Mouse (Mus musculus): ENCODE results near the gene Zfp383. TPM values are rescaled to one million over a fixed set of nuclear protein-coding genes. Genes with fewer than 3 reads are reported as not detected.
A peak's percentile ranks its signal among the peaks of the same experiment; 100 is the strongest.
"Not testable (repeated sequence)": the region's sequence is repeated elsewhere in the genome, so short reads cannot be mapped to it uniquely, and the experiment has no call there.

The Zfp383 gene
- total RNA-seq, 2 experiments from 2014 or later, result 9.0 to 9.7 TPM

DNA sequence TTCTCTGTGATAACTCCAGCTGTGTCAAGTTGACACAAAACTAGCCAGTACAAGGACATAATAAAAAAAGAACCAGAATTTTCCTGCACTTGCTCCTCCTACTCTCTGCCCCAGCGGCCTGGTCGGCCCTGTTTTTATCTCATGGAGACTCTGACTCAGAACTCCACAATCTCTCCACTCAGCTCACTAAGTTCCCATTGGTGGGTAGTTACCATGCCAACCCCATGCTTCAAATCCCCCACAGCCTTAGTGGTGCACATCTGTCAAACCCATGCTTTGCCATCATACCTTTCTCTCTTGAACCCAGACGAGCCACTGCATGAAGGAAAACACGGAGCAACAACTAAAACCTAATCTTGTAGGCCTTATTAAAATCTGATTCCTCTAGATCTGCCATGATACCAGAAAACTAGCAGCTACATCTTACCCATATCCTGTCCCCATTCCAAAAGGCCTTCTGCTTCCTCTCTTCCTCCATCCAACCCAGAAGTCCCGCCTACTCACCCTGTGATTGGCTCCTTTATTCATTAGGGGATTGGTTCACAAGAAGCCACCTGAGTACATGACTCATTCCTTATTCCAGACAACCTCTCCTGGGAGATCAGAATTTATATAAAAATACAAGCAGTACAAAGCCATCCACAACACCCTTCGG is 13.5 kb downstream of the Zfp383 start:
- intact Hi-C loops (cut with DNase I), result no loop called here

DNA sequence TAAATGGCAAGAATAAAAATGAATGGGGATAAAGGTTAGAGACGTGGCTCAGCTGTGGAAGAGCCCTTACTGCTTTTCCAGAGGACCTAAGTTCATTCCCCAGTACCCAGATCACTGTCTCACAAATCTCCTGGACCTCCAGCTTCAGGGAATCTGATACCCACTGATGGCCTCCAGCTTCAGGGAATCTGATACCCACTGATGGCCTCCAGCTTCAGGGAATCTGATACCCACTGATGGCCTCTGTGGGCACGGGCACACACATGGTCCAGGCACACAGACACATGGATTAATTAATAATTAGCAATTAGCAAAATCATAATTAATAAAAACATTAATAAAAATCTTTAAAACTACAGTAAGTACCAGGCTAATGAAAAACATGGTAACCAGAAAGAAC is 14.8 kb downstream of the Zfp383 start:
- DNase-seq (ENCODE audit: low spot score in 2 of 2), result no peak
- intact Hi-C loops (cut with DNase I), result no loop called here

More for the DNA sequence above, 13.5 kb downstream of the Zfp383 start:
- DNase-seq (ENCODE audit: low spot score in 2 of 2), result no peak

DNA sequence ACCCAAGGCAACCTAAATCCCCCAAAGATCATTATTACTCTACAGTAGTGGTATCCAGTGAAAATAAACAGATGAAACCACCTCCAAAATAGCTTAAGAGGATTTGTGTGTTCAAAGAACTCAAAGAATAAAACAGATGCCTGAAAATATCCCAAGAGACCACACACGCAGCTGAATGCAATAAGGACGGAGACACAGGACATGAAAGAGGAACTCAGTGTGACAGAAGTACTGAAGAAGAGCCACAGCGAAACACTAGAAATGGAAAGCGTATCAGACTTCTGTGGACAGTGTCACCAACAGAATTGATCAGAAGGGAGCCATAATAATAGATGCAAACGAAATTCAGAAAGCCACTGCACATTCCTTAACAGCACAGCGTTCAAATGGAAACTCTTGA is 30.8 kb downstream of the Zfp383 start:
- DNase-seq (ENCODE audit: low spot score in 2 of 2), result no peak
- intact Hi-C loops (cut with DNase I), result no loop called here

DNA sequence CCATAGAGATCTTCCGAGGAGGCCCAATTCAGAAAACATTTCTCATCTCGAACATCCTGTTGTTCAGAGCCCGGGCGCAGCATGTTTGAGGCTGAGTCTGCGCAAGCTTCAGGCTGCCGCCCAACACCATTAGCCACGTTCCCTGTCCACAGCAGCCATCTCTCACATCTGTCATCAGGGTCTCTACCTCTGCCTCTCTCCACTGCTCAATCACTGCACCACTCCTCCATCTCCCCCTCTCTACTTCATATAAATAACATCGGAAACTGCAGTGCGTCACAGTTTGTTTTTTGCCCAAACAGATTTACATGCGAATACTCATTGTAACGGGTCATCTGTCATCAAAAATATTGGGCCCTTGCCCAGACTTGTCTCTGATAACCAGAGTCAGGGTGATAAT is 33.0 kb downstream of the Zfp383 start:
- DNase-seq (ENCODE audit: low spot score in 2 of 2), result no peak
- intact Hi-C loops (cut with DNase I), result no loop called here

DNA sequence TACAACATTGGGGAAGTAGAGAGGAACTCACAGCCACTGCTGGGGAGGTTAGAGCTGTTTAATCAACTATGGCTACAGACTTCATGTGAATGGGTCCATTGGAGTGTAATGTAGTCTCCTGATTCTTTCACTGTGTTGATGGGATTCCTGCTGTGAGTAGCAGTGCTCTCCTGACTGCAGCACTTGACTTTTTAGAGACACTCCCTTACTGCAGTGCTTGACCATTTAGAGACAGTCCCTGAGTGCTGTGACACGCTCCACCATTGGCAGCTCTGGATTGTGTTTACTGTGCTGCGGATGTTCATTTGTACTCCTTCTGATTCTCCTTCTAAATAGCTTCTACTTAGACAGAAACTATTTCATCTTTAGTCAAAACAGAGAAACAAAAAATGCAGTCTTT is 34.7 kb downstream of the Zfp383 start:
- DNase-seq (ENCODE audit: low spot score in 2 of 2), result no peak
- intact Hi-C loops (cut with DNase I), result no loop called here

DNA sequence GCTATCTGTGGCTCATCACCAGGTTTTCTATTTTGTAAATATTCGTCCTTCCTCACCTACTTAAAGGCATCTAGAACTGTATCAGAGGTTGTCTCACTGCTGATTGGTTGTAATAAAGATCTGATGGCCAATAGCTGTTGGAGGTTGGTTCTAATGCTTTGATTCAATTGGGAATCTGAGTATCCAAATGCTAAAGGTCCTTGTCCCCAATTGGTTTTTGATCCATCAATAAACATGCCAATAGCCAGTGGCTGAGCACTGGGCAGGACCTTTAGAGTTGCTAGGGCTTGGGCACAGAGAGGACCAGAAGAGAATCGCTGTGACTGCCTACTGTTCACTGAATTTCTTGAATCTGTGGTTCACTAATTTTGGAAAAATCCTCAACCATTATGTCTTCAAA is 35.7 kb downstream of the Zfp383 start:
- DNase-seq (ENCODE audit: low spot score in 2 of 2), result no peak
- intact Hi-C loops (cut with DNase I), result no loop called here

DNA sequence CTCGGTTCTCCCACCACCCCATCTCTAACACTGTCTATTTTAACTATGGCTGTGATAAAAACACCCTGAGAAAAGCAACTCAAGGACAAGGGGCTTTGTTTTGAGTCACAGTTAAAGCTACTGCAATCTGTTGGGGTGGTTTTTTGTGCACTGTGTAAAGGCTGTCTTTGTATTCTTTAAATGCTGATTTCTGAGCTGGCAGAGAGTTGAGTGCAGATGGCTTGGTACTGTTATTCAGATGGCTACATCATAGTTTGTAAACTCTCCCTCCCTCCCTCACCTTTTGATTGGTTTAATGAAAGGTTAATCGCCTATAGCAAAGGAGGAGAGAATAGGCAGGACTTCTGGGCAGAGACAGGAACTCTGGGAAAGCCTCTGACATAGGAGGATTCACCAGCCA is 36.2 kb downstream of the Zfp383 start:
- intact Hi-C loops (cut with DNase I), result no loop called here
- DNase-seq (ENCODE audit: low spot score in 2 of 2), result no peak

DNA sequence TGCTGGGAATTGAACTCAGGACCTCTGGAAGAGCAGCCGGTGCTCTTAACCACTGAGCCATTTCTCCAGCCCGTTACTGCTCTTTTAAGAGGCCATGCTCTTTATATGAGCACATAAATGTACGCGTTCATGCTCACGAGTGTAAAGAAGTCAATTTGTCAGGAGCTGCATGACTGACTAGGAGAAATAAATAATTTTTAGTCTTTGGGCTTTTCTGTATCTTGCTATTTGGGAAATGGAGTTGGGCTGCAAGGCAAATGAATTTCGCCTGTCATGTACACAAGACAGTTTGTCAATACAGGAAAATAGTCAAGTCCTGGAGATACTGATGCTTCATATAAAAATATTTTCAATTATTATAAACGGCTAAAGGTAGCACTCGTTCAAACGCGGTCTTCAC is 45.1 kb downstream of the Zfp383 start:
- no peak for DNase-seq (ENCODE audit: low spot score in 2 of 2)
- intact Hi-C loops (cut with DNase I), result no loop called here

DNA sequence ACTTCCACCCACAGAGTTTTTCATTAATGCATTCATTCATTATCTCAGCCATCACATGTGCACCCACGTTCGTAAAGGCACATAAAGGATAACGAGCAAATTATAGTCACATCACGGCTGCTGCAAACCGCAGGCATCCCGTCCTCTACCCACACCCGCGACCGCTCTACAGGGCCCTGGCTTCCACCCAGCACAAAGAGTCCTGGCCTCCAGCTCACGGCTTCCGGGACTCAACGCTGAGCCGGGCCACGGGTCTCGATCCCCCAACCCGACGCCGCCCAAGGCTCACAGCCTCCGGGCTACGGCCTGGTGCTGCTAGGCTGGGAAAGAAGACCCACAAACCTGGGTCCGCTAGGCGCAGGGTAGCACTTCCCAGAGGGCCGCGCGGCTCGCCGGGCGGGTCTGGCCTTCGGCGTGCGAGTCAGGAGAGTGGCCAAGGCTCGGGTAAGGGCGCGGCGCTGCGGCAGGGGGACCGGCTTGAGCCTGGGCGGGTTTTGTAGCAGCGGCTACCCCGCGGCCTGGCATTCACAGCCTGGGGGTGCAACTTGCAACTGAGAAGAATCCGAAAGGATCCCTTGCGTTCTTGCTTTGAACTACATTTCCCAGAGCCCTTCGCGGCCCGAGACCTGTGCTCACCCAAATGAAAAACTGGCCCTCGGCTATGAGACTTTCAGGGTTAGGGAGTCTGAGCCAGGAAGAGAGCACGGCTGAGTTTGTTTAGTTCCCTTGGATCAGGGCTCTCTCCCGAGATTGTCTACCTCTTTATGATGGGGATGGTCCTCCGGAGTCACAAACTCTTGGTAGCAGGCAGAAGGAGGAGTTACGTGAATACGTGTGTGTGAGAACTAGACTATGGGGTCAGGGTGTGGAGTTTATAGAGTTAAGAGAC is 45.7 kb downstream of the Zfp383 start, which contains the start of gene Zfp74:
TSS of gene Zfp74 (minus strand) at position 577 of the 889 bp plus-strand sequence.
- peak; percentile 83 to 86 for DNase-seq (ENCODE audit: low spot score in 2 of 2)
- intact Hi-C loops (cut with DNase I), result no loop called here

DNA sequence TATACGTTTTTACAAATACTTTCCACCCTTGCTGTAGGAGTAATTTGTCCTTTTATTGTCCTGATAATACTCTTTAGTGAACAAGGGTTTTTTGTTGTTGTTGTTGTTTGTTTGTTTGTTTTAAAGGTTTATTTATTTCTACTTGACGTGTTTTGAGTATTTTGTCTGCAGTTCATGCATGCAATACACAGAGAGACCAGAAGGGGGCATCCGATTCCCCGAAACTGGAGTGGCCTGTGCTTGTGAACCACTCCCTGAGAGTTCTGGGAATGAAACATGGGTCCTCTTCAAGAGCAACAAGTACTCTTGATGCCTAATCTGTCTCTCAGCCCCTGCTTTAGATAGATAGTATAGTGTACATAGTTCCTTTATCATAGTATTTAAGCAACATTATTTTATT is 46.7 kb downstream of the Zfp383 start:
- DNase-seq (ENCODE audit: low spot score in 2 of 2), result no peak
- intact Hi-C loops (cut with DNase I), result no loop called here

DNA sequence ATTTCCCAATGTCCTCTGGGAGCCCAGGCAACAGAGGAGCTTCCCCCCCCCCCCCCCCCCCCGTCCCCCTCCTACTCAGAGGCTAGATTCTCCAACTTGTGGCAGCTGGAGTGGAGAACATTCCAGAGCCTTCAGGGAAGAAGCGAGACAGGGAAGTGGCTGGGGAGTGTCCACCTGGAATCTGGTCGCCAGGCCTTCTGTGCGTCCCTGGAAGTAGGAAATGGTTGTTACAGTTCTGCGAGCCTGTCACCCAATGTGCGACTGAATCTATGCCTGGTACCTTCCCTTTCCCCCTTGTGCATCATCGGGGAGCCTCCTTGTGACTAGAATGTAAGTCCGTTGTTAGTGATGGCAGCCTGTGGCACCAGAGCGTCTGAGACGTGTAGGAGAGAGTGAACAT is 48.2 kb downstream of the Zfp383 start:
- peak; percentile 40 to 60 for DNase-seq (ENCODE audit: low spot score in 2 of 2)
- intact Hi-C loops (cut with DNase I), result no loop called here

DNA sequence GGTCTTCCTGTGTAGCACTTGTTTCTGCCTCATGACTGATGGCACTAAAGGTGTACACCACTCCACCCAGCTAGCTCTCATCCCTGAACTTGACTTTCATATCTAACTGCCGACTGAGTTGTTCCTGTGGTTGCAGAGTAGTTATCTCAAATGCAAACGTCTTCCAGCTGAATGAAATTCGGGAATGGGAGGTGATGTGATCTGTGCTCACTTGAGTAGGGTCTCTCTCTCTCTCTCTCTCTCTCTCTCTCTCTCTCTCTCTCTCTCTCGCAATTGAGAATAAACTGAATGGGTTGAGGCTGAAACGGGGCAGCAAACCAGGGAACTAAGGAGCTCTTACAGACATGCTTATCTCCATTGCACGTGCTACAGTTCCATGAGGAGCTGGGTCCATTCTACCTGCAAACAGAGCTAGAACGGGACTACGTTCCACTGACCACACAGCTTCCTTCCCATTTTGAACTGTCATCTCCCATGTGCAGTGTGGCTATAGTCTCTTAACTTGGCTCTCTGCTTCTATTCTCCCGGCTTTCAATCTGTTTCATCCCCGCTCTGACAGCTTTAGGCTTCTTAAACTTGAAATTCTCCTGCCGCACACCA is 50.2 kb downstream of the Zfp383 start:
- DNase-seq (ENCODE audit: low spot score in 2 of 2), result no peak
- intact Hi-C loops (cut with DNase I), result no loop called here

DNA sequence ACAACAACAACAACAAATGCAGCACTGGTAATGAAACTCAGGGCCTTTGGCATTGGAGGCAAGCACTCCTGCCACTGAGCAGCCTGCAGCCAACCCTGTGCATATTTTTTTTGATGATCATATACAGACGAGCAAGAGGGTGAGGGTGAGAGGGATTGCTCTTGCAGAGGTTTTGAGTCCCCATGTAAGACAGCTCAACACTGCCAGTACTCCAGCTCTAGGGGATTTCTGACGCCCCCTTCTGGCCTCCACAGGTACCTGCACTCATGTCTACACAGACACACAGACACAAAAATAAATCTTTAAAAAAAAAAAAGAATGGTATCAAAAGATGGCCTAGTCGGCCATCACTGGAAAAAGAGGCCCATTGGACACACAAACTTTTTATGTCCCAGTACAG is 51.0 kb downstream of the Zfp383 start:
- intact Hi-C loops (cut with DNase I), result no loop called here
- DNase-seq (ENCODE audit: low spot score in 2 of 2), result no peak

DNA sequence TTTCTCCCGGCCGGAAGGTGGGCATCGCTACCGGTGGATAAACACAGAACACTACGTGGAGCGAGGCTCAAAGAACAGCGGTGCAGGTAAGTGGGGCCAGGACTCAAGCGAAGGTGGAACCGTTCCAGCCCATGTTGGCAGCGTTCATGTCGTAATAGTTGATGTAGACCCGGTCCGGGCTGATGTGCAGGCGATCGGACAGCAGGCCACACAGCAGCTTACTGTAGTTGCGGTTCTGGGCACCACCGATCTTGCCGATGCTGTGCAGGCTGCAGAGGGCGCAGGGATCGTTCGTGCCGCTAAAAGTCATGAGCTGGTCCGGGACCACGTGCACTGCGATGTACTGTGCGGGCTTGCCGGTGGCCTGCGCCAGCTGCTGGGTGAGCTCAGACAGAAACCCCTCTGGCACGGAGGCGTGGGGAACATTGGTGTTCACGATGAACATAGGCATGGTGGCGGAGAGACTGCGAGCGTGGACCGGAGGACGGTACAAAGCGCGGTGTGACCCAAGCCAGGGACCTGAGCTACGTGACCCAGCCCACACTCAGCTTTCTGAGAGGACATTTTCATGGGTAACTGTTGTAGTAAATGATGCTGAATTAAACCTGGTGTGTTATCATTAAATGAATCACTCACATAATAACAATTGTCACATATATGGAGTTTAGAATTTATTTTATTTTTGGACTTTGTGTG is 57.2 kb downstream of the Zfp383 start:
- intact Hi-C loops (cut with DNase I); DNase-seq (ENCODE audit: low spot score in 2 of 2): not testable (repeated sequence)

Small RNA genes within 50 kb of the gene (microRNA-seq; reads per million reads assigned to microRNA genes)
- 1.5 reads per million for gene Mir7668

Other genes starting within 250 kb of the Zfp383 start
- not detected for gene Catsperg2, start 181.2 kb upstream of the Zfp383 start, total RNA-seq (2021)
- gene Zfp84, start 139.7 kb upstream of the Zfp383 start, total RNA-seq (2021), result 10 to 100 TPM; 16.2 to 17.3 TPM
- 10 to 100 TPM; 12.8 to 12.9 TPM for gene Zfp30, start 124.2 kb upstream of the Zfp383 start, total RNA-seq (2021)
- 10 to 100 TPM; 21.0 to 21.1 TPM for gene Zfp790, start 92.1 kb upstream of the Zfp383 start, total RNA-seq (2021)
- gene Zfp940, start 54.6 kb upstream of the Zfp383 start, total RNA-seq (2021), result 10 to 100 TPM; 17.3 to 17.8 TPM
- gene Zfp420, start 48.2 kb upstream of the Zfp383 start, total RNA-seq (2021), result 10 to 100 TPM; 13.4 to 13.6 TPM
- gene Zfp27, start 1.7 kb upstream of the Zfp383 start, total RNA-seq (2021), result 10 to 100 TPM; 20.5 to 23.2 TPM
- 10 to 100 TPM; 18.0 to 19.1 TPM for gene Zfp74, start 45.9 kb downstream of the Zfp383 start, total RNA-seq (2021)
- gene Zfp568, start 75.7 kb downstream of the Zfp383 start, total RNA-seq (2021), result 1 to 10 TPM; 3.2 to 5.3 TPM
- 1 to 10 TPM; 7.7 to 8.5 TPM for gene Zfp14, start 143.2 kb downstream of the Zfp383 start, total RNA-seq (2021)
- gene Zfp82, start 164.7 kb downstream of the Zfp383 start, total RNA-seq (2021), result 1 to 10 TPM; 3.4 to 4.5 TPM
- gene Gm26920, start 182.2 kb downstream of the Zfp383 start, total RNA-seq (2021), result 1 to 10 TPM in 1 of 2 experiments, not detected in 1; 1.1 TPM
- gene Zfp566, start 182.3 kb downstream of the Zfp383 start, total RNA-seq (2021), result 1 to 10 TPM; 7.5 to 7.6 TPM
- gene Zfp260, start 186.6 kb downstream of the Zfp383 start, total RNA-seq (2021), result 10 to 100 TPM; 65.6 to 70.4 TPM
- 10 to 100 TPM; 29.9 to 38.4 TPM for gene Zfp382, start 213.7 kb downstream of the Zfp383 start, total RNA-seq (2021)